ENCODE assay signal across 12 mouse cellular contexts in the genomic region with DNA sequence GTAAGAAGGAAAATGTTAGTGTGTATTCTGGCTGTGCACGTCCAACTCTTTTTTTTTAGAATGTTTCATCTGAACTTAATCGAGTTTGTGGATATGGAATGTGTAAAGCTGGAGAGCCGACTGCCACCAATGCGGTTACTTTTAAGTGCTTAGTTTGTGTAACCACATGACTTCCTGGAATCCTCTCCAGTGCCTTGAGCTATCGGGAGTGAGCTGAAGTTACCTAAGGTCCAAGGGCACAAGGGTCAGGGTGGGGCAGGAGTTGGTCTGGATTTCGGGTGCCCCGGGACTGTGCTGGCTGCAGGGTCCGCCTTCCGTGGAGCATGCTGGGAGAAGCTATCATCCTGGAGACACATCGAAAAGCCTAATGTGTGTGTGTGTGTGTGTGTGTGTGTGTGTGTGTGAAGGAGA. TPM values are rescaled to one million over a fixed set of nuclear protein-coding genes. Genes with fewer than 3 reads are reported as not detected.
DNase-seq lines count a peak whose midpoint lies in the region; ATAC-seq and TF ChIP-seq lines count a peak whose summit lies in the region.
"Had no signal": no experiment of that assay in that cellular context is flagged by ENCODE, and none has a peak within 500 bp of the region (broad histone marks: within the 10 kb centered on the region; RNA-seq: fewer than 3 reads in every experiment).

No protein-coding gene starts in this region.

- H3K79me2 ChIP-seq in heart, adult 2 months (replicated peaks; ENCODE audit: control insufficient read depth, insufficient read depth, low read length) = no peaks in the 10 kb centered on the region

- WGBS in heart, adult 2 months = 54% methylated on average over 10 of the region's 10 CpGs
- 59% methylated on average over 10 of the region's 10 CpGs for WGBS in intestine, embryonic 15.5 days
- 75% methylated on average over 10 of the region's 10 CpGs for WGBS in hindbrain, embryonic 10.5 days
- 84% methylated on average over 10 of the region's 10 CpGs for WGBS in forebrain, postnatal 0 days

- intact Hi-C loops in heart, adult 2 months (cut with DNase I) = no loop called here
- intact Hi-C loops in heart, postnatal 14 days (cut with DNase I) = no loop called here

- peak overlapping the region; percentile 22 for H3K9ac ChIP-seq in heart, adult 2 months (ENCODE audit: low read depth, low read length)
- no peak overlapping the region for H3K9ac ChIP-seq in intestine, embryonic 15.5 days
- no peak overlapping the region for H3K9ac ChIP-seq in forebrain, postnatal 0 days
- H3K9ac ChIP-seq: midbrain, embryonic 12.5 days had no signal

- H3K4me3 ChIP-seq in heart, adult 2 months = no peak overlapping the region
- peak overlapping the region; percentile 7; the same call in 1 of the 2 replicates for H3K4me3 ChIP-seq in intestine, embryonic 15.5 days (replicated peaks)
- H3K4me3 ChIP-seq in hindbrain, embryonic 10.5 days = no peak overlapping the region
- no peak overlapping the region for H3K4me3 ChIP-seq in forebrain, postnatal 0 days (ENCODE audit: low read depth, low read length)
- H3K4me3 ChIP-seq: midbrain, embryonic 12.5 days had no signal

- no peaks in the 10 kb centered on the region; the same call in 1 of the 2 replicates for H3K4me1 ChIP-seq in heart, adult 2 months (ENCODE audit: control insufficient read depth, insufficient read depth, low read length)
- H3K4me1 ChIP-seq in intestine, embryonic 15.5 days (replicated peaks) = no peaks in the 10 kb centered on the region
- no peaks in the 10 kb centered on the region for H3K4me1 ChIP-seq in hindbrain, embryonic 10.5 days (replicated peaks)
- H3K4me1 ChIP-seq in forebrain, postnatal 0 days (ENCODE audit: insufficient read depth) = no peaks in the 10 kb centered on the region
- H3K4me1 ChIP-seq: midbrain, embryonic 12.5 days had no signal

- H3K27ac ChIP-seq in heart, adult 2 months = no peak overlapping the region
- no peak overlapping the region for H3K27ac ChIP-seq in intestine, embryonic 15.5 days
- H3K27ac ChIP-seq in hindbrain, embryonic 10.5 days = no peak overlapping the region
- no peak overlapping the region for H3K27ac ChIP-seq in forebrain, postnatal 0 days (ENCODE audit: low read depth, low read length)
- H3K27ac ChIP-seq: kidney, postnatal 0 days; midbrain, embryonic 12.5 days had no signal

- DNase-seq in heart, adult 2 months = no peak
- DNase-seq in heart, postnatal 14 days = no peak
- peak; percentile 80 for DNase-seq in lung, postnatal 36 days
- peak; percentile 72 for DNase-seq in thymus, postnatal 0 days (ENCODE audit: low spot score)
- DNase-seq in hindbrain, embryonic 10.5 days (ENCODE audit: low spot score) = no peak
- DNase-seq in adrenal gland, postnatal 4 days (ENCODE audit: low spot score in 2 of 2) = no peak
- DNase-seq in forebrain, postnatal 0 days = no peak

- no peaks in the 10 kb centered on the region for H3K36me3 ChIP-seq in heart, adult 2 months (ENCODE audit: control insufficient read depth, insufficient read depth, low read length)
- H3K36me3 ChIP-seq in intestine, embryonic 15.5 days = no peaks in the 10 kb centered on the region
- no peaks in the 10 kb centered on the region for H3K36me3 ChIP-seq in hindbrain, embryonic 10.5 days
- H3K36me3 ChIP-seq in forebrain, postnatal 0 days (ENCODE audit: insufficient read depth) = no peaks in the 10 kb centered on the region
- H3K36me3 ChIP-seq: midbrain, embryonic 12.5 days had no signal

- no peak for TF ChIP-seq CTCF in heart, adult 2 months (IDR thresholded peaks at IDR 0.05)
- TF ChIP-seq CTCF in forebrain, postnatal 0 days (IDR thresholded peaks at IDR 0.05; ENCODE audit: low read depth) = no peak

- ATAC-seq in intestine, embryonic 15.5 days = 0 out of 2 replicates have a peak, but pooled peaks have one; percentile 11
- ATAC-seq in forebrain, postnatal 0 days = no peak
- ATAC-seq: forebrain, embryonic 16.5 days had no signal

- H3K4me2 ChIP-seq in intestine, embryonic 15.5 days (replicated peaks) = peak overlapping the region; percentile 17; the same call in 1 of the 2 replicates
- no peak overlapping the region for H3K4me2 ChIP-seq in forebrain, postnatal 0 days (ENCODE audit: low read depth)
- H3K4me2 ChIP-seq: midbrain, embryonic 12.5 days had no signal

- no peaks in the 10 kb centered on the region for H3K27me3 ChIP-seq in heart, adult 2 months (ENCODE audit: control insufficient read depth, insufficient read depth, low read length)
- no peaks in the 10 kb centered on the region for H3K27me3 ChIP-seq in intestine, embryonic 15.5 days (replicated peaks)
- H3K27me3 ChIP-seq in hindbrain, embryonic 10.5 days (ENCODE audit: insufficient read depth, poor library complexity, severe bottlenecking) = no peaks in the 10 kb centered on the region
- no peaks in the 10 kb centered on the region for H3K27me3 ChIP-seq in forebrain, postnatal 0 days (ENCODE audit: insufficient read depth, low read length)
- H3K27me3 ChIP-seq: midbrain, embryonic 12.5 days had no signal

- H3K9me3 ChIP-seq in intestine, embryonic 15.5 days = no peaks in the 10 kb centered on the region
- no peaks in the 10 kb centered on the region for H3K9me3 ChIP-seq in hindbrain, embryonic 10.5 days
- H3K9me3 ChIP-seq in forebrain, postnatal 0 days (ENCODE audit: low read length) = no peaks in the 10 kb centered on the region
- H3K9me3 ChIP-seq: midbrain, embryonic 12.5 days had no signal

- no peak for TF ChIP-seq EP300 in heart, adult 2 months (IDR thresholded peaks at IDR 0.05; ENCODE audit: insufficient read depth, low read depth, low read length)

- TF ChIP-seq POLR2A in heart, adult 2 months (IDR thresholded peaks at IDR 0.05; ENCODE audit: insufficient read depth, low read depth, low read length) = no peak

RNA-seq across cellular contexts. Expression of gene Lcp1, which starts 47.9 kb away (rescaled TPM):
- 10 to 100 TPM; 14.3 to 15.2 TPM for total RNA-seq in heart, adult 2 months (2021)
- 6.8 and 9.2 TPM in 2 replicates for polyA plus RNA-seq in heart, adult 2 months (2012; rRNA removed)
- 10 to 100 TPM; 13.5 to 17.9 TPM for total RNA-seq in heart, postnatal 14 days (2021)
- polyA plus RNA-seq in intestine, embryonic 15.5 days (2015; fragmentation: Nextera tagmentation; extraction: Ambion mirVana) = 81.6 and 81.9 TPM in 2 replicates
- polyA plus RNA-seq in thymus, postnatal 0 days (2015; fragmentation: Nextera tagmentation; extraction: Ambion mirVana) = 177 and 212 TPM in 2 replicates
- 25.3 and 26.6 TPM in 2 replicates for polyA plus RNA-seq in hindbrain, embryonic 10.5 days (2016; fragmentation: Nextera tagmentation; extraction: Ambion mirVana)
- total RNA-seq in adrenal gland, postnatal 4 days (2021) = 10 to 100 TPM; 19.9 to 22.8 TPM
- 6.5 and 7.5 TPM in 2 replicates for total RNA-seq in forebrain, postnatal 0 days (2014; rRNA removed)
- polyA plus RNA-seq in forebrain, postnatal 0 days (2015; fragmentation: Nextera tagmentation; extraction: Ambion mirVana) = 6.6 and 7.4 TPM in 2 replicates

RNA-seq across cellular contexts. Expression of gene Lrrc63, which starts 48.1 kb away (rescaled TPM):
- not detected for total RNA-seq in heart, adult 2 months (2021)
- polyA plus RNA-seq in heart, adult 2 months (2012; rRNA removed) = 0.04 and 0.06 TPM in 2 replicates
- total RNA-seq in heart, postnatal 14 days (2021) = not detected
- 0.05 TPM in 1 of 2 replicates, not detected in the other for polyA plus RNA-seq in intestine, embryonic 15.5 days (2015; fragmentation: Nextera tagmentation; extraction: Ambion mirVana)
- polyA plus RNA-seq in thymus, postnatal 0 days (2015; fragmentation: Nextera tagmentation; extraction: Ambion mirVana) = 0.06 and 0.09 TPM in 2 replicates
- 0.12 and 0.13 TPM in 2 replicates for polyA plus RNA-seq in hindbrain, embryonic 10.5 days (2016; fragmentation: Nextera tagmentation; extraction: Ambion mirVana)
- under 1 TPM in 1 of 2 experiments, not detected in 1; 0.11 TPM for total RNA-seq in adrenal gland, postnatal 4 days (2021)
- not detected in 2 replicates for total RNA-seq in forebrain, postnatal 0 days (2014; rRNA removed)
- not detected in 2 replicates for polyA plus RNA-seq in forebrain, postnatal 0 days (2015; fragmentation: Nextera tagmentation; extraction: Ambion mirVana)
- polyA plus RNA-seq: C2C12; forebrain, embryonic 16.5 days; kidney, postnatal 0 days had no signal

Comparison
In these comparisons a context has a peak if more than half of its experiments do, and no peak if none do; other contexts are left out.
1. DNase-seq: peak in lung, postnatal 36 days (single experiment) and thymus, postnatal 0 days (single experiment); none in heart, adult 2 months (0 of 2), heart, postnatal 14 days (0 of 2), hindbrain, embryonic 10.5 days (single experiment), adrenal gland, postnatal 4 days (0 of 2) and forebrain, postnatal 0 days (single experiment).